Mouse (Mus musculus) right cerebral cortex, postnatal 10 days (tissue): Measurements from ENCODE around the gene Klhdc3.
A peak's percentile ranks its signal among the peaks of the same experiment; 100 is the strongest.

Source experiments
- DNase-seq, 2 experiments: peaks; one replicate each; pipeline ENCODE4 v3.0.0; 2021; ENCODE audit warnings: low spot score in 2 of 2

Gene Klhdc3

DNA sequence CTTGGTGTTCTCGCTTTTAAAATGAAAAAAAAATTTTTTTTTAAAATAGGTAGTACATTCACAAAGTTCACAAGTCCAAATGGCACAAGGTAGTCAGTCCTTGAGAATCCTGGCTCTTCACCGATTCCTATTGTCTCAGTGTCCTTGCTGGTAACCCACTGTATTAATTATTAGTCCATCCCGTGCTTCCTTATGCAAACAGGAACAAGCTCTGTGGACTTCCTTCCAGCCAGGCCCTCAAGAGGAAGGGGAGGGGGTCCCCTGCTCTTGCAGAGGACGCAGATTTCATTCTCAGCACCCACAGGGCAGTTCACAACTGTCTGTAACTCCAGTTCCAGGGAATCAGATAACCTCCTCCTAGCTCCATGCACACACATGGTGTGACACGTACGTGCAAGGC, 24.7 kb downstream of the Klhdc3 start:
- no peak for DNase-seq

DNA sequence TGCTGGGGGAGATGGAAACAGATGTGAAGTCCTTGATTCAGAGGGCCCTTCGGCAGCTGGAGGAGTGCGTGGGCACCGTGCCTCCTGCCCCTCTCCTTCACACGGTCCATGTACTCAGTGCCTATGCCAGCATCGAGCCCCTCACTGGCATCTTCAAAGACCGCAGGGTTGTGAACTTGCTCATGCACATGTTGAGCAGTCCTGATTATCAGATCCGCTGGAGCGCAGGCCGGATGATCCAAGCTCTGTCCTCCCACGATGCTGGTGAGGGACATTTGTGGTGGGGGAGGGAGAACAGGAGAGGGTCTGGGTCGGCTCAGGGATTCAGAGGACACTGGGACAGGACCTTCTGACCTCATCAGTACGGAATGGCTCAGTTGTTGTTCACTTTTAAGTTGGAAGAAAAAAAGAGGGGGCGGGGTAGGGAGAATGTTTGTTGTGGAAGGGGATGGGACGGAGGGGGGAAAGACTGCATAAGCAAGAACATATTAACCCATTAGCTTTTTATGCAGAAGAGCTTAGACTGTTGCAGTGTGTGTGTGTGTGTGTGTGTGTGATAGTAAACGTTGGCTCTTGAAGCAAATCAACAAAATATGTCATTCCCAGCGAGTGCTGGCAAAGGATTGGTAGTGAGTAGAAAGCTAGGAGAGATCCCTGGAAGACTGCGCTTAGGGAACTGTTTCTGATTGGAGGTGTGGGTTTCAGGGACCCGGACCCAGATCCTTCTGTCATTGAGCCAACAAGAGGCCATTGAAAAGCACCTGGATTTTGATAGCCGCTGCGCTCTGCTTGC, 28.8 kb downstream of the Klhdc3 start:
- no peak for DNase-seq

- DNase-seq: no peak
These were observed 29.4 kb downstream of the Klhdc3 start for GRCm38 (mm10) chr17:46651292-46651691.

- peak; percentile 96 to 97 for DNase-seq
These were observed 30.3 kb downstream of the Klhdc3 start, which contains the start of gene Cul7 for GRCm38 (mm10) chr17:46650232-46651031. TSS of gene Cul7 (plus strand) at chr17:46650337.

DNA sequence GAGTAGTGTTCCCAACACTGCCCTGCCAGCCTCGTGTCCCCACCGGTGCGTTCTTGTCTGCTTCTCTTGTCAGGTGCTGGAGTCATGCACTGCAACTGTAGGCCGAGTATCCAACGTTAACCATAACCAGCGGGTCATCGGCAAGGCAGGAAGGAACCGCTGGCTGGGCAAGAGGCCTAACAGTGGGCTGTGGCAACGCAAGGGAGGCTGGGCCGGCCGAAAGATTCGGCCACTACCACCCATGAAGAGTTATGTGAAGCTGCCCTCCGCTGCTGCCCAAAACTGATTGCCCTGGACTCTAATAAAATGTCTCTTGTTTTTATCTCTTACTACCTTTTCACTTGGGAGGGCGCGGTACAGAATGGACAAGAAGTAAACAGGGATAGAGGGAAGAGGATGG, 30.9 kb downstream of the Klhdc3 start:
- no peak for DNase-seq

DNA sequence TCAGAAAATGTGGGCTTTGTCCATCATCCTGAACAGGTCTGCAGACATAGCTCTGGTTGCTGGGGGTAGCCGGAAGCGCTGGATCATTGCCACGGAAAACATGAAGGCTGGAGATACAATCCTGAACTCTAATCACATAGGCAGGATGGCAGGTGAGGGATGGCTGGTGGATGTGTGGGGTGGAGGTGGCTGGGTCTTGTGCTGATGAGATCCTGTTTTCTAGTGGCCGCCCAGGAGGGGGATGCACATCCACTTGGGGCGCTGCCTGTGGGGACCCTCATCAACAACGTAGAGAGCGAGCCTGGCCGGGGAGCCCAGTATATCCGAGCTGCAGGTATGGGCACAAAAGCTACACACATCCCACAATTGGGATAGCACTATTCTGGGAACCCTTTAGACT, 32.3 kb downstream of the Klhdc3 start:
- DNase-seq: no peak

DNA sequence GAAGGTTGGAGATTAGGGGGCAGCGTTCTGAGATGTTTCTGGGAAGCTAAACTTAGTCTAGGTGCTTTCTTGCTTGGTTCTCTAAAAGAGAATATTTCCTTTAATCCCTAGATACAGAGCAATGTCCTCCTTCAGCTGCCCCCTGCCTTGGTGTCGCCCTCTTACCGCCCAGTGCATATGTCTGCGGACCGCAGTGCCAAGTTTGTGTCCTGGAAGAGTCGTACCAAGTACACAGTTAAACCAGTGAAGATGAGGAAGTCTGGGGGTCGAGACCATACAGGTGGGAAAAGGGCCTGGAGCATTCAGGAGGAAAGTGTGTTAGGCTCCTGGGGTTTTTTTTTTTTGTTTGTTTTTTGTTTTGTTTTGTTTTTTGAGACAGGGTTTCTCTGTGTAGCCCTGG, 33.4 kb downstream of the Klhdc3 start:
- DNase-seq: no peak

- DNase-seq: no peak
These were observed 34.4 kb downstream of the Klhdc3 start for GRCm38 (mm10) chr17:46646322-46646662.

DNA sequence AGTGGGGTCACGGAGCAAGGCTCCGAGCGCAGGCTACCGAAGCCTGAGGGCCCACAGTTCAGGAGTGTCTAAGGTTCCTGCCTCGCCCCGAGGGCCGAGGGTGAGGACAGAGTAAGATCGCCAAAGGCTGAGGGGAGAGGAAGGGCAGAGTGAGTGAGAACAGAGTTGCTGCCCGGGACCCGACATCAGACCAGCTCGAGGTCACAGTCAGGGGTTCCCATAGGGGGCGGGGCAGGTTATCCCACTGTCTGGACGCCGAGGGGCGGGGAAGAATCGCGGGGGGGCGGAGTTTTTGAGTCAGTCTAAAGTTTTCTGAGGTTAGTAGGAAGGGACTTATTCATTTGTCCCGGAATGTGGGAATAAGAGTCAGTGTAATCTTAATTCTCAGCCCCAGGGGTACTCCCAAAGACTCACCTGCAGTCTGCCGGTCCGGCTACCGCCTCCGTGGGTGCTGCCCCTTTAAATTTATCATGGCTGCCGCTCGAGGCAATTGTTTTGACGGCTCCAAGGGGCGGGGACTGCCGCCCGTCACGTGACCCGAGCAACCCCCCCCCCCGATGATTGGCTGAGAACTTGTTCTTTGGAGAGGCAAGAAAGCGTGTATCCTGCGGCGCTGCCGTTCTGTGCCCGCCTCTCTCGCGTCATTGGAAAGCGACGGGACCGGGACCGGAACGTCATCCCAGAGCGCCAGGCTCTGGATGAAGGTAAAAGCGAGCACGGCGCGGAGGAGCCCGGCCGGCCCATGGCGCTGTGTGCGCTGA, 35.0 kb downstream of the Klhdc3 start, which contains the start of the genes Klc4 and Mrpl2:
Gene Klc4, minus strand, starts transcription at position 462 of the 761 bp plus-strand sequence.
Gene Mrpl2, plus strand, starts transcription at position 669 of the 761 bp plus-strand sequence.
- peak; percentile 99 for DNase-seq

DNA sequence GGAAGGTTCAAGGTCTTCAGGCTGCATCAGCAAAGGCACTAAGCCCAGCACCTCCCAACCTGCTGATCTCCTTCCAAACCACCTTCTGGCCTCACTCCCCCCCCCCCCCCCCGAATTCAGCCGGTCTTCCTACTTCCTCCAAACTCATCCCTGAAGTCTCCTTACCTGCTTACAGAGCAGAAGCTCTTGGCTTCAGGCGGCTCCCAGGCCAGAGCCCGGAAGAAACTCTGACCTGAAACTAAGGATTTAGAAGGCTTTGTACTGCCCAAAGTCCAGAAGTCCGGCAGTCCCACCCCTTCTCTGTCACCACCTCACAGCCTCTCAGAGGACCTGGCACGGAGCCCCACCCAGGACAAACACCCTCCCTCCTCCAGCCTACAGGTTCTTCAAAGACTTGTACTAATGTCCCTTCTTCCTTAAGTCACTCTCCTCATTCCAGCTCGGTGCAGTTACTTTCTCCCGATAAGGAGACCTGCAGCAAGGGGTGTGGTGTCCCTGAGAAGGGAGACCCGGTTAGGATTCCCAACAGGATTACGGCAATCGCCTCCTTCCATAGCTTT, 35.7 kb downstream of the Klhdc3 start:
- DNase-seq: no peak

GRCm38 (mm10) chr17:46644152-46644805, 36.4 kb downstream of the Klhdc3 start:
- no peak for DNase-seq

DNA sequence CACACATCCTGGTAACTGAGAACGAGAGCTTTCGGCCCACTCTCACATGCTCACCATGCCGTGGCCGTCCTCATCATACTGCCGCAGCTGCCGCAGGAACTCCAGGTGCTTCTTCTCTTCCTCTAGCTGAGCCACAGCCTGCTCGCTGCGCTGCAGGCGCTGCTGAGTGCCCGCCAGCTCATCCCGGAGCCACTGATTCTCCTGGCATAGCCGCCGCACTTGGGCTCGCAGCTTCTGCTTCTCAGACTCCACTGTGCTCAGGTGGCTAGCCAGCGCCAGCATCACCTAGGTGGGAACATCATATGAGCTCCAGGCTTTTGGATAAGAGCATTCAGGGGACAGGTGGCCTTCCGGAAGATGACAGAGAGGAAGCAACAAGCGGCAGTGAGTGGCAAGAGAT, 38.7 kb downstream of the Klhdc3 start:
- DNase-seq: no peak

DNA sequence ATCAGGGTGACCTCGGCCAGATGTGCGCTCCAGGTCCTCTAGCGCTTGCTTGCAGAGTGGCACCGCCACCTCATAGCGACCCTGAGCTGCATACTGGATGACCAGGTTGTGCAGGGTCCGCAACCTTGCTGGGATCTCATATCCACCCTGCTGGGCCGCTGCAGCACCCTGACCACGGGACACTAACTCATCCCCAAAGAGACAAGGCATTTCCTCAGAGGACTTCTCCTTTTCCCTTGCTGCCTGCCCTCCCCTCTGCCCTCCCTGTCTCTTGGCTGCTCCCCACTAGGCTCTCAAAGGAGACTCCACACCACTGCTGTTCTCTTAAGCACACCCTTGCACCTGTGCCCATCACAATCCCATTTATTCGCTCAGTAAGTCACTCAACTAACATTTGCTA, 40.8 kb downstream of the Klhdc3 start:
- DNase-seq: no peak

DNA sequence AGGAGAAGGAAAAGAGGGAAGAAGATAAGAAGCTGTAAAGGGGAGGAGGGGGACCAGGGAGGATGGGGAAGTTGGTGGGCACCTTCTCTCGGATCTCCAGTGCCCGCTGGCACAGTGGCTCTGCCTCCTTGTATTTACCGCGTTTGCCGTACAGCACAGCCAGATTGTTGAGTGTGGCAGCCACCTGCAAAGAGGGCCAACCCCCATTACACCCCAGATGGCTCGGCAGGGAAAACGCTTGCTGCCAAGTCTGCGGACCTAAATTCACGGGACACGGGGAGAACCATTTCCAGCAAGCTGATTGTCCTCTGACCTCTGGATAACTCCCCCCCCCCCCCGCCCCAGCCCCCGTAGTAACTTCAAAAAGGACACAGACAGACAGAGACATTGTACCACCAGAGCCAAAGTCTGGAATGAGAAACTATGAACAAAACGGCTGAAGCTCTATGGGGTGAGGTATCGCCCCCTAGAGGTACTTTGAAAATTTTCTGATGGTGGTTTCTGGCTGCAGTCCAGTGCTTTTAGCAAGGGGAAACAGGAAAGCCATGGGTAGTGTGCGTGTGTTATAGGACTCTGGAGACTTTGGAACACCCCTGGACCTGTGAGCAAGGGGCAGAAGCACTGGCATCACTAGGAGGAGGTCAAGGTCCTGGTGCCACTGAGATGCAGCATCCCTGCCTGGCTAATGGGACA, 43.7 kb downstream of the Klhdc3 start:
- peak; percentile 74 to 76 for DNase-seq

DNA sequence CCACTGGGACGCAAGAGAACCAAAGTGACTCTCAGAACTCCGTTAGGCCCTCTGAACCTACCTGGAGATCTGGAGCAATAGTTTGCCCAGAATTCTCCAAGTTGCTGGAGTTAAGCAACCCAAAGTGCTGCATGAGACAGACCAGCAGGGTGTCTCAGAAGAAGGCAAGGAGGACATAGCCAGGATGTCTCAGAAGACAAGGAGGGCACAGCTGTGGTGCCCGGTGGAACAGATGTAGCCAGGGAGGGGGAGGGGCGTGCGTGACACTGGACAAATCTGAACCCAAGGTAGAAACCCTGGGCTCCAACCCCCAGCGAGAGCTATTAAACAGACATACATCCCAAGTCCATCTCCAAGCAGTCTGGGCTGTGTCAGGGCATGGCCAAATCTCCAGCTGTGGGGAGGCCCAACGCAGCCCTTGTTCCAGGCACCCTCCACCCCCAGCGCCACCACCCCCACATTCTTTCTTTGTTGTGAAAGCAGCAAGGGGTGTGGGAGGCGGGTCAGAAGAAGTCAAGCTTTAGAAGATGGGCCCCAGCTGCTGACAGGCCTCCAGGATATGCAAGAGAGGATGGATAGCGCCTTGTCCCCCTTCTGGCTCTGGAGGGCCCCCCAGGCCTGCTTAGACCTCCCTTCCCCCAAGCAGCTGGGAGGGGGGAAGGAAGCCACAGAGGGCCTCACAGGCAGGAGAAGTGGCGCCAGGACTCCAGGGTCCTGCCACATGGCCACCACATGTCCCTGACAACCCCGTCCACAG, 50.9 kb downstream of the Klhdc3 start:
- DNase-seq: no peak

DNA sequence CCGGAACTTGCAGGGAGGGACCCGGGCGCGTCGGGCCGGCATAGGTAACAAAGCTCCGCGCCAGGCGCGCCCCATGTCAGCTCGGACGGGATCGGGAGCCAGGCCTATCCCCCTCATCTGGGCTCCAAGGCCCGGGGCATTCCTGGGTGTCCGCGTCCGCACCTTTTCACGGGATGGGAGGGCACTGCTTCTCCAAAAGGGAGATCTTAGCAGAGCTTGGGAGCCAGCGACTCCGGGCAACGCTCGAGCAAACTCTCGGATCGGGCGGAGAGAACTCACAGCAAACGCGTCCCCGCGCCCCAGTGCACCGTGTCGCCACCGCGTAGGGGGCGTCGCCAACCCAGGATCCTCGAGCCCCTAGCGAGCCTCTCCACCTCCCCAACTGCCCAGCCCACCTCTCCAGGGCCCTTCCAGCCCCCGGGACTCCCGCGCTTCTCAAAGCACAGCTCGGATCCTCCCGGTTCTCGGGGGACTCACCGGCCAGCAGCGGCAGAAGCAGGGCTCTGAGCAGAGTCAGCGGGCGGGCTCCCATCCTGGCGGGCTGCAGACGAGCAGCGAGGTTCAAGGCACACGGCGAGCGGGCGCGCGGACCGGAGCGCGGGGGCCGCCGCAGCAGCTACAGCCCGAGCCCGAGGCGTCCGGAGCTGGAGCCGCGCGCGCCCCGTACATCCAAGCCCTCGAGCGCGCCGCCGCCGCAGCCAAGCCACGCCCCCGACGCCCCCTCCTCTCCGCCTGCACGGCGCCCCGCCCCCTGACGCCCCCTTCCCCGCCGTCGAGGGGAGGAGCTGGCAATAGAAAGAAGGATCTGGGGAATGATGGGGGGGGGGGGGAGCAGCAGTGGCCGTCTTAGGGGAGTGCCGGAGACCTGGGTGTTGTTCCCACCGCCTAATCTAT, 51.7 kb downstream of the Klhdc3 start, which contains the start of gene Ptk7:
Gene Ptk7, minus strand, starts transcription at position 714 of the 894 bp plus-strand sequence.
- peak; percentile 91 to 92 for DNase-seq

DNA sequence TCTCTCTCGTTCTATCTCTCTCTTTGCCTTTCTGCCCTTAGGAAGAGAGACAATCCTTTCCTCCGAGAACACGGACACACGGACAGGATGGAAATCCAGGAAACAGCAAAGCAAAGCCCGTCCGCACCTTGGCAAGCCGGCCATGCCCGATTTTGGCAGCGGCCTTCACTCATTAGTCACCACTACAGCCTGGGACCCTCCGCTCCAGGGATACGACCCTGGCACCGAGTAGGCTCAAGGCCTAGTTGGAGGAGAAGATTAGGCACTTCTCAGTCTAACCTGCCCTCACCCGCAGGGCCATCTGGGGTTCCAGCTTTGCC, 52.3 kb downstream of the Klhdc3 start:
- no peak for DNase-seq

DNA sequence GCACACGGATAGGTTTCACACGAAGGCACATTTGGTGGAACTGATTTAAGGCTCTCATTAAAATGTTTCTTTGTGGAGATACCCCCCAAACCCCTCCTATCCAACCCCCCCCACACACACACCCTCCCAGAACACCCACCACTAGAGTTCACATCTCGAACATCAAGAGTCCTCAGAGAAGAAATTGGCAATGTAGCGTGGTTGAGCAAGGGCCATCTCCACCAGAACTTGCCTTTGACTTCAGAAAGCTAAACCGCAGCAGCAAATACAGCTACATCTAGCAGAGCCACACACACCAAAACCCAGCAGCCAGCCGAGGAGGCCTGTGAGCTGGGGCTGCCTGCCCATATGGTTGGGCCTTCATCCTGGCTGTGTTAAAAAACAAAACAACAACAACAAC, 53.3 kb downstream of the Klhdc3 start:
- DNase-seq: no peak

GRCm38 (mm10) chr17:46624598-46624997, 56.1 kb downstream of the Klhdc3 start:
- DNase-seq: no peak
